Mouse (Mus musculus): ENCODE measurements around the gene Gm15130. TPM values are rescaled to one million over a fixed set of nuclear protein-coding genes. Genes with fewer than 3 reads are reported as not detected.

Gene Gm15130
- not detected for polyA plus RNA-seq (2015; fragmentation: Illumina TruSeq; extraction: RNeasy Lipid Tissue Mini Kit (QIAGEN cat#74804); ENCODE audit: insufficient read depth, low read depth, low replicate concordance)

GRCm38 (mm10) chr2:111152836-111153235 is at the start of gene Gm15130:
Gm15130 (minus strand) TSS chr2:111152936.

GRCm38 (mm10) chr2:111105882-111106281 is 46.9 kb downstream of the Gm15130 start, which contains the start of gene Gm13941:
Gm13941 (minus strand) TSS chr2:111105982.

Other genes with a start within 250 kb of the Gm15130 start
- gene Ano3, start 202.0 kb downstream of the Gm15130 start, polyA plus RNA-seq (2015; fragmentation: Illumina TruSeq; extraction: RNeasy Lipid Tissue Mini Kit (QIAGEN cat#74804); ENCODE audit: insufficient read depth, low read depth, low replicate concordance), result not detected
- not detected for gene Gm13941, start 47.0 kb downstream of the Gm15130 start, polyA plus RNA-seq (2015; fragmentation: Illumina TruSeq; extraction: RNeasy Lipid Tissue Mini Kit (QIAGEN cat#74804); ENCODE audit: insufficient read depth, low read depth, low replicate concordance)
- not detected for gene 4930430A15Rik, start 76.7 kb upstream of the Gm15130 start, polyA plus RNA-seq (2015; fragmentation: Illumina TruSeq; extraction: RNeasy Lipid Tissue Mini Kit (QIAGEN cat#74804); ENCODE audit: insufficient read depth, low read depth, low replicate concordance)
- gene Olfr1275, start 82.3 kb upstream of the Gm15130 start, polyA plus RNA-seq (2015; fragmentation: Illumina TruSeq; extraction: RNeasy Lipid Tissue Mini Kit (QIAGEN cat#74804); ENCODE audit: insufficient read depth, low read depth, low replicate concordance), result not detected
- gene Olfr1276, start 101.6 kb upstream of the Gm15130 start, polyA plus RNA-seq (2015; fragmentation: Illumina TruSeq; extraction: RNeasy Lipid Tissue Mini Kit (QIAGEN cat#74804); ENCODE audit: insufficient read depth, low read depth, low replicate concordance), result not detected
- gene Olfr1277, start 121.2 kb upstream of the Gm15130 start, polyA plus RNA-seq (2015; fragmentation: Illumina TruSeq; extraction: RNeasy Lipid Tissue Mini Kit (QIAGEN cat#74804); ENCODE audit: insufficient read depth, low read depth, low replicate concordance), result not detected
- gene Olfr1278, start 137.2 kb upstream of the Gm15130 start, polyA plus RNA-seq (2015; fragmentation: Illumina TruSeq; extraction: RNeasy Lipid Tissue Mini Kit (QIAGEN cat#74804); ENCODE audit: insufficient read depth, low read depth, low replicate concordance), result not detected
- gene Olfr1279, start 147.7 kb upstream of the Gm15130 start, polyA plus RNA-seq (2015; fragmentation: Illumina TruSeq; extraction: RNeasy Lipid Tissue Mini Kit (QIAGEN cat#74804); ENCODE audit: insufficient read depth, low read depth, low replicate concordance), result not detected
- not detected for gene Olfr1280, start 161.1 kb upstream of the Gm15130 start, polyA plus RNA-seq (2015; fragmentation: Illumina TruSeq; extraction: RNeasy Lipid Tissue Mini Kit (QIAGEN cat#74804); ENCODE audit: insufficient read depth, low read depth, low replicate concordance)
- gene Olfr1281, start 173.6 kb upstream of the Gm15130 start, polyA plus RNA-seq (2015; fragmentation: Illumina TruSeq; extraction: RNeasy Lipid Tissue Mini Kit (QIAGEN cat#74804); ENCODE audit: insufficient read depth, low read depth, low replicate concordance), result not detected
- gene Olfr1282, start 183.1 kb upstream of the Gm15130 start, polyA plus RNA-seq (2015; fragmentation: Illumina TruSeq; extraction: RNeasy Lipid Tissue Mini Kit (QIAGEN cat#74804); ENCODE audit: insufficient read depth, low read depth, low replicate concordance), result not detected
- not detected for gene Olfr1283, start 213.9 kb upstream of the Gm15130 start, polyA plus RNA-seq (2015; fragmentation: Illumina TruSeq; extraction: RNeasy Lipid Tissue Mini Kit (QIAGEN cat#74804); ENCODE audit: insufficient read depth, low read depth, low replicate concordance)
- gene Olfr1284, start 222.6 kb upstream of the Gm15130 start, polyA plus RNA-seq (2015; fragmentation: Illumina TruSeq; extraction: RNeasy Lipid Tissue Mini Kit (QIAGEN cat#74804); ENCODE audit: insufficient read depth, low read depth, low replicate concordance), result not detected

All from pancreas, adult 10 weeks (tissue).